Mouse (Mus musculus): ENCODE results near the gene Spint4.

- TF ChIP-seq EP300 (IDR thresholded peaks at IDR 0.05; ENCODE audit: low read depth), result no peak
- TF ChIP-seq CTCF (IDR thresholded peaks at IDR 0.05; ENCODE audit: low read depth), result no peak
Observed at GRCm38 (mm10) chr2:164723276-164723675, 25.0 kb downstream of the Spint4 start.
